Mouse (Mus musculus) small intestine, adult 2 months (tissue): ENCODE results near the gene Bpifc. TPM values are rescaled to one million over a fixed set of nuclear protein-coding genes. Genes with fewer than 3 reads are reported as not detected.

Experiments
- H3K27ac ChIP-seq: fragments of 200-500 bp; 2 replicates; pipeline ENCODE4 v1.5.1; 2012; ENCODE audit warnings: low read depth, low read length, control low read depth, inconsistent platforms; ENCODE audit not compliant: insufficient read depth
- H3K27me3 ChIP-seq: fragments of 200-500 bp; 2 replicates; pipeline ENCODE4 v1.6.1; 2012; ENCODE audit warnings: mild to moderate bottlenecking, moderate library complexity, low read length, inconsistent platforms; ENCODE audit not compliant: control insufficient read depth, insufficient read depth
- H3K36me3 ChIP-seq: fragments of 200-500 bp; 2 replicates; pipeline ENCODE4 v1.6.1; 2012; ENCODE audit warnings: mild to moderate bottlenecking, low read length, control low read depth, inconsistent platforms; ENCODE audit not compliant: control insufficient read depth, insufficient read depth
- H3K4me1 ChIP-seq: fragments of 200-500 bp; 2 replicates; pipeline ENCODE4 v1.6.1; 2012; ENCODE audit warnings: low read length, inconsistent platforms, mixed read lengths; ENCODE audit not compliant: control insufficient read depth, insufficient read depth, insufficient read length
- H3K4me3 ChIP-seq: fragments of 200-500 bp; 2 replicates; pipeline ENCODE4 v1.5.1; 2012; ENCODE audit warnings: low read depth, mild to moderate bottlenecking, control low read depth, inconsistent platforms, low read length, moderate library complexity
- CTCF ChIP-seq: fragments of 200-500 bp; IDR thresholded peaks from 2 replicates; pipeline ENCODE4 v1.5.1; 2012; ENCODE audit warnings: low read depth, mild to moderate bottlenecking, control low read depth, inconsistent platforms, low read length, moderate library complexity, mixed read lengths; ENCODE audit not compliant: insufficient replicate concordance, insufficient read length; ENCODE audit errors: extremely low read depth
- POLR2A ChIP-seq: fragments of 200-500 bp; IDR thresholded peaks from 2 replicates; pipeline ENCODE4 v1.6.1; 2012; ENCODE audit warnings: low read depth, mild to moderate bottlenecking, control low read depth, inconsistent platforms, low read length, moderate library complexity
- WGBS: fragments of 180-500 bp; shearing (Covaris S2); methylation state at CpG from one replicate; pipeline ENCODE4 v1.1.7; 2018; 5-methylcytosine and 5-hydroxymethylcytosine counted together
- polyA plus RNA-seq: library from polyadenylated mRNA; depleted of rRNA; stranded (reverse); fragments of >200 nt; gene quantifications from 2 replicates; pipeline ENCODE4 v1.2.3, GENCODE M21; 2012

The Bpifc gene
- polyA plus RNA-seq, 1 experiment, result not detected

DNA sequence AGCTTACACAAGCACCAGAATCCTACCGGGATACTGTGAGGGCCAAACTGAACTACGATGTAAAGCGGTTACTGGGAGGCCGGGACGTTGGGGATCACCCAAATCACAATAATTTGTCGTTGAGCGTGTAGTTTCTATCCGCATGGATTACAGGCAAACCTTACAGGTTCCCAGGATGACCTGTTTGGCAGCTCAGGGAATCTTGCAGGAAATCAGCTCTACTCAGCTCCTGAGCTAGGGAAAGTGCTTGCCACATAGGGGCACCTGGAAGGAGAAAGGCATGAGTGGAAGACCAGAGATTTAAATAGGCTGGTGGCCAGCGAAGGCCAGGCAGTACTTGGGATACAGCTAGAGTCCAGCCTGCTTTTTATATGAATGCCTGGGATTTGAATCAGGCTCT lies 17.9 kb downstream of the Bpifc start:
- Histone ChIP-seq H3K4me3 (no peak overlapping the region), H3K4me1 (no peaks in the 10 kb centered on the region), H3K27me3 (no peaks in the 10 kb centered on the region), H3K27ac (no peak overlapping the region), H3K36me3 (no peaks in the 10 kb centered on the region)
- TF ChIP-seq CTCF (no peak), POLR2A (no peak)
- WGBS, result 91% methylated on average over 9 of the region's 9 CpGs

DNA sequence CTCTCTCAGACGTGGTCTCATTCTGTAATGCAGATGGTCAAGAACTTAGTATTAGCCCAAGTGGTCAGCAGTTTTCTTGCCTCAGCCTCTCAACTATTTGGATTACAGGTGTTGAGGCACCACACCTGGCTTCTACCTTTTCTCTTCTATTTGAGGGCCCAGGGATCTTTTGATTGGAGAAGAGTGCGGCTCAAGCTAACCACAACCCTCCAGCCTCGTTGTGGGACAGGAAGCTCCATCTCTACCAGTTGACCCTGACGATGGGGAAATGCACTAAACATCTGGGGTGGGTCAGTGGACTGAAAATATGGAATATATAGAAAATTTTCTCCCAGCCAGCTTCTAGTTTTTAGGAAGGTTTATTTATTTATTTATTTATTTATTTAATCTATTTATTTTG lies 19.3 kb downstream of the Bpifc start:
- 75% methylated on average over 4 of the region's 4 CpGs for WGBS
- TF ChIP-seq POLR2A, result no peak
- TF ChIP-seq CTCF, result no peak

DNA sequence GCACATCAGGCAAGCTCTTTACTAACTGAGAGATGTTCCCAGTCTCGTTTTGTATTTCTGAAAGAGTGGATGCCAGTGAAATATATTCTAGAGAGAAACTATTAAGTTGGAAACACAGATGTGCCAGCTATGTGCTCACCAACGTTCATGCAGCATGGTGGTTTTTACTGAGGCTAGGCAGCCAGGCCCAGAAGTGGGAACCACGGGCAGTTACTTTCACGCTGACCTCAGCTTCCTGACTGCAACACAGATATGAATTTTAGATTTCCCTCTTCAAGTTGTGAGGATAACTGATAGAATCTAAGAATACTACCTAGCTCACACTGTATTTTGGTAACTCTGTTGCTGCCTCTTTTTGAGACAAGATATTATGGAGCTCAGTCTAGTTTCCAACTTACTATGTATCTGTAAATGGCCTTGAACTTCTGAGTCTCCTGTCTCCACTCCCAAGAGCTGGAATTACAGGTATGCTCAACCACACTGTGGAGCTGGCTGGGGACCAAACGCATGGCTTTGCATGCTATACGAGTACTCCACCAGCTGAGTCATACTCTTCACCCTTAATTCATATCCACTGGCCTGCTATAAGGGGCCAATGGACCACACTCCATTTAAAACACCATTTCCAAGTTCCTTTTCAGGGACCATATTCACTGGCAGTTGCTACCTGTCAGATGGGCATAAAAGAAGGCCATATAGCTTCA lies 22.1 kb downstream of the Bpifc start:
- 66% methylated on average over 6 of the region's 6 CpGs for WGBS

More for the DNA sequence above, 19.3 kb downstream of the Bpifc start:
- Histone ChIP-seq H3K36me3 (no peaks in the 10 kb centered on the region), H3K4me3 (no peak overlapping the region), H3K4me1 (no peaks in the 10 kb centered on the region), H3K27ac (no peak overlapping the region), H3K27me3 (no peaks in the 10 kb centered on the region)

DNA sequence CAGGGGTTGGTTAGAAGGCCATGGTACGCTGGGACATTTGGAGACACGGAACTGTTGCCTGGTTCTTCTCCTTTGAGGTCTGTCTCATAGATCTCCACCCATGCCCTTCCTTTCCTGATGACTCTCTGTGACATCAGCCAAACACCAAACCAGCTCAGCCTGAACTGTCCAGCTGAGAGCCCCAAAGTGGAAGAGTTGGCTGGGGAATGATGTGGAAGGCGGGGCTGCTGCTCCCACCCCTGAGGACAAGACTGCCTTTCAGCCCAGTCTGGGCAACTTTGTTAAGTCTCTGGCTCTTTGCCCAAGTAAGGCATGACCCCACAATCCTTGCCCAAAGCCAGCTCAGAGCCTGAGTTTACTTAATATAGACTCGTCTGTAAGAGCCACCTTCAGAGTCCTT lies 38.8 kb downstream of the Bpifc start:
- Histone ChIP-seq H3K27me3 (no peaks in the 10 kb centered on the region), H3K27ac (no peak overlapping the region), H3K4me1 (no peaks in the 10 kb centered on the region), H3K36me3 (no peaks in the 10 kb centered on the region), H3K4me3 (no peak overlapping the region)
- TF ChIP-seq POLR2A (no peak), CTCF (no peak)
- WGBS, result 69% methylated on average over 4 of the region's 4 CpGs

More for the DNA sequence above, 22.1 kb downstream of the Bpifc start:
- no peak for TF ChIP-seq CTCF
- TF ChIP-seq POLR2A, result no peak
- Histone ChIP-seq H3K4me1 (no peaks in the 10 kb centered on the region), H3K36me3 (no peaks in the 10 kb centered on the region), H3K4me3 (no peak overlapping the region), H3K27me3 (no peaks in the 10 kb centered on the region), H3K27ac (no peak overlapping the region)

DNA sequence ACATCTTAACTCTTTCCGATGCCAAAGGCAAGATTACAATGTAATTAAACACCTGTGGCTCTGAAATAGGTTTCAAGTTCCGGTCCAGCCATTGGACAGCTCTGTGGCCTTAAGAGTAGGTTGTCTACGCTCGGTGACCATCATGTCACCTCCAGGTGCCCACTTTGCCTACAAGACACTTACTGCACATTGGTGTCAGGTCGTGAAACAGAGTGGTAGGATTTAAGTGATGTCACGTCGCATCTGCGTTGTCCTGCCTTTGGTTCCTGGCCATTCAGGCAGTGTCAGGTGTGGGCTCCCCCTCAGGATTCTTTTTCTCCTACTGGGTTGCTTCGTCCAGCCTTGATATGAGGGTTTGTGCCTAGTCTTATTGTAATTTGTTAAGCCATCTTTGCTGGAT lies 39.9 kb downstream of the Bpifc start:
- Histone ChIP-seq H3K4me1 (no peaks in the 10 kb centered on the region), H3K4me3 (no peak overlapping the region)
- TF ChIP-seq CTCF, result no peak

DNA sequence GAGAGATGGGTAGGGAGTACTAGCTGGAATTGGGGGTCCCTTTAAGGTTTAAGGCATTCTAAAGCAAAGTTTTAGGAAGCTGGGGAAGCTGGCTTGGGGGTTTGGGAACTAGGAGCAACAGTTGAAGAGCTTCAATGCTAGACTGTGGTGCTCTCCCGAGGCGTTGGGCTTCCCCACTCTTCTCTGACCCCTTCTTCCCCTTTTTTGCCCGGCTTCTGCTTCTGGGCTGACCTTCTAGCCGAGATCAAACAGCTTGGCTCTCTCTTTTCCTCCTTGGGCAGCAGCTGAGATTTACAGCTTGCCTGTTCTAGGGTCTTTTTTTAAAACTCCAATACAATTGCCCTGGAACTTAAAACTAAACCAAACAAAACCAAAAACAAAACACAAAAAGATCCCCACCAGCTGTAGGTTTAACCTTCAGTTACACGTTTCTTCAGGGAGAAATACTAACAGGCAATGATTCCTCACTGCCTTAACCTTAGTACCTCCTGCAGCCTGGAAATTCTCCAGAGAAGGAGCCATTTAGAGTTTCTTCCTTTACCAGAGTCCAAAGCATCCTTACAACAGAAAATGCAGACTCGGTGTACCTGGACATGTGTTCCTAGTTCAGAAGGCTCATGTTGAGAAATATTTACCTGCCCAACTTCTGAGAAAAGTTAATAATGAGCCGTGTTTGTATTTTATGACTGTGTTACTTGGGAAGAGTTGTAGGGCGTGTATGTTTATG lies 41.6 kb downstream of the Bpifc start:
- no peaks in the 10 kb centered on the region for H3K4me1 ChIP-seq
- no peaks in the 10 kb centered on the region for H3K36me3 ChIP-seq
- TF ChIP-seq CTCF (no peak), POLR2A (no peak)
- 37% methylated on average over 8 of the region's 8 CpGs for WGBS
- H3K27me3 ChIP-seq, result no peaks in the 10 kb centered on the region
- no peak overlapping the region for H3K27ac ChIP-seq
- no peak overlapping the region for H3K4me3 ChIP-seq

More for the DNA sequence above, 39.9 kb downstream of the Bpifc start:
- Histone ChIP-seq H3K36me3 (no peaks in the 10 kb centered on the region), H3K27me3 (no peaks in the 10 kb centered on the region), H3K27ac (no peak overlapping the region)
- 87% methylated on average over 9 of the region's 9 CpGs for WGBS

DNA sequence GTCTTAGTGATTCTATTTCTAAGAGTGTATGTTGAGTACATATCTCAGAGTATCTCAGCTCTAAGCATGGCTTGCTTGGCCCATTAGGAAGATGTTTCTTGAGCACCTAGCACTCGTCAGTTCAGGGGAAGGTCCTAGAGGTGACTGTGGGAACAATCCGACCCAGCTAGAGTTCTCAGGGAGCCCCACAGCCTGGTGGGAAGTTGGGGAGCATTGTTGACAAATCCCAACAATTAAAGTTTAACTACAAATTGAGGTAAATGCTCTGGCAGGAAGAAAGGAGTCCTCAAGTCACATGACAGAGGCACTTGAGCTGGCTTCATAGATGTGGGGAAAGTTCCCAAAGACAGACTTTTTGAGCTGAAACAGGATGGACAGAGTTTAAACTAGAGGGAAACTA lies 43.0 kb downstream of the Bpifc start:
- H3K27ac ChIP-seq, result no peak overlapping the region
- no peaks in the 10 kb centered on the region for H3K27me3 ChIP-seq
- H3K4me1 ChIP-seq, result no peaks in the 10 kb centered on the region
- H3K4me3 ChIP-seq, result no peak overlapping the region
- no peaks in the 10 kb centered on the region for H3K36me3 ChIP-seq
- TF ChIP-seq CTCF, result no peak
- TF ChIP-seq POLR2A, result no peak
- WGBS, result 54% methylated on average over 2 of the region's 2 CpGs
